ENCODE assay signal across 8 mouse cellular contexts in the genomic region with DNA sequence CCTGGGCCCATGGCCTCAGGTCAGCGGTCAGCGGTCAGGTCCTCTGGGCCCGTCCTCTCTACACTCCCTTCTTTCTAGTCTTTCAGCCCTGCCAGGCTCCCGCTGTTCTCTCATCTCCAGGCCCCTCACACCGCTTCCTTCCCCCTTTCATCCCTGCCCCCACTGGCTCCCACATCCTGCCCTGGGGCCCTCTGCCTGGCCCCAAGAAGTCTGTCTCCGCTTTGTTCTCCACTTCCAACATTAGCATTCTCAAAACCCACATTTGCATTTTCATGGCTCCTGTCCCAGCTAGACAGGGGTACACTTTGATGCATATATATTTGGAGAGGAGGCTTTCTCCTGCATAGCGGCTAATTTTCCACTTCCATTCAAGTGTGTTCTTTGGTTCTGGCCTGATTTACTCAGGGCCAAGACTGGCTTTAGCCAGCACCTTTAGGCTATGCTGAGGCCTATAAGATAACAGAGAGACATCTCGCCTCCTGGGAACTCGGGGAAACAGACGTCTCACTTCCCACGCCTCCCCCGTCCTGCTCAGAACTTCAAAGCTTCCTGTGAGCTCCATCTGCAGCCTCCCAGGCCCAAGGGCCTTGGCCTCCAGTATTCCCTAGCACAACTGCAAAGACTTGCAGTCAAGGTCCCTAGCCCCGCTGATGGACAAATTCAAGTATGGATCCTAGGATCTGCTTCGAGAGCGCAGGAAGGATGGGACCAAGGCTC.
DNase-seq lines count a peak whose midpoint lies in the region; ATAC-seq and TF ChIP-seq lines count a peak whose summit lies in the region.

No protein-coding gene starts in this region.

- H3K4me3 ChIP-seq in lung, embryonic 14.5 days (ENCODE audit: low read depth, low read length): no peak overlapping the region
- peak overlapping the region; percentile 34 for H3K4me3 ChIP-seq in hindbrain, embryonic 10.5 days
- no peak overlapping the region for H3K4me3 ChIP-seq in liver, embryonic 13.5 days (replicated peaks)
- no peak overlapping the region for H3K4me3 ChIP-seq in stomach, embryonic 16.5 days (replicated peaks; ENCODE audit: low read length)

- WGBS in lung, embryonic 14.5 days: 26% methylated on average over 15 of the region's 15 CpGs
- 3% methylated on average over 15 of the region's 15 CpGs for WGBS in hindbrain, embryonic 10.5 days
- 29% methylated on average over 15 of the region's 15 CpGs for WGBS in liver, embryonic 13.5 days (ENCODE audit: insufficient replicate concordance)
- 40% methylated on average over 15 of the region's 15 CpGs for whole genome bisulfite sequencing in stomach, embryonic 16.5 days

- no peak; the same call in 1 of the 2 replicates for ATAC-seq in lung, embryonic 14.5 days (ENCODE audit: insufficient read depth)
- ATAC-seq in common myeloid progenitor, adult 5-6 weeks (replicated peaks; ENCODE audit: low read depth, poor library complexity, severe bottlenecking): peak; percentile 70
- ATAC-seq in liver, embryonic 13.5 days (ENCODE audit: low read depth): no peak; the same call in 1 of the 2 replicates
- no peak for ATAC-seq in stomach, embryonic 16.5 days (ENCODE audit: insufficient read depth, low FRiP score)
- no peak for ATAC-seq in erythroid progenitor cell, adult 5-6 weeks (replicated peaks; ENCODE audit: low FRiP score, poor library complexity, severe bottlenecking)

- intact Hi-C loops in gastrocnemius, postnatal 36 days (cut with DNase I): no loop called here

- H3K36me3 ChIP-seq in lung, embryonic 14.5 days (ENCODE audit: insufficient read depth): no peaks in the 10 kb centered on the region
- H3K36me3 ChIP-seq in hindbrain, embryonic 10.5 days: no peaks in the 10 kb centered on the region
- no peaks in the 10 kb centered on the region for H3K36me3 ChIP-seq in liver, embryonic 13.5 days
- no peaks in the 10 kb centered on the region for H3K36me3 ChIP-seq in stomach, embryonic 16.5 days (ENCODE audit: control insufficient read depth, insufficient read depth, low read length)

- TF ChIP-seq CTCF in lung, embryonic 14.5 days (IDR thresholded peaks at IDR 0.05; ENCODE audit: low read depth): no peak

- no peak overlapping the region for H3K9ac ChIP-seq in lung, embryonic 14.5 days
- no peak overlapping the region for H3K9ac ChIP-seq in liver, embryonic 13.5 days
- H3K9ac ChIP-seq in stomach, embryonic 16.5 days (ENCODE audit: low read length): peak overlapping the region; percentile 6; the same call in 1 of the 2 replicates

- H3K4me2 ChIP-seq in lung, embryonic 14.5 days: peak overlapping the region; percentile 23; the same call in 1 of the 2 replicates
- H3K4me2 ChIP-seq in liver, embryonic 13.5 days: peak overlapping the region; percentile 11; the same call in 1 of the 2 replicates
- no peak overlapping the region; the same call in 1 of the 2 replicates for H3K4me2 ChIP-seq in stomach, embryonic 16.5 days (ENCODE audit: low read depth, low read length)

- H3K27me3 ChIP-seq in lung, embryonic 14.5 days (ENCODE audit: insufficient read depth, low read length): no peaks in the 10 kb centered on the region
- peaks cover 25% of the 10 kb centered on the region for H3K27me3 ChIP-seq in hindbrain, embryonic 10.5 days (ENCODE audit: insufficient read depth, poor library complexity, severe bottlenecking)
- peaks cover 20% of the 10 kb centered on the region for H3K27me3 ChIP-seq in liver, embryonic 13.5 days
- H3K27me3 ChIP-seq in stomach, embryonic 16.5 days (ENCODE audit: control insufficient read depth, insufficient read depth, low read length): no peaks in the 10 kb centered on the region

- peak; percentile 43 for DNase-seq in lung, embryonic 14.5 days
- DNase-seq in lung, postnatal 36 days: no peak
- peak; percentile 86 for DNase-seq in hindbrain, embryonic 10.5 days (ENCODE audit: low spot score)
- no peak for DNase-seq in liver, embryonic 13.5 days
- DNase-seq in gastrocnemius, postnatal 36 days: no peak

- H3K9me3 ChIP-seq in lung, embryonic 14.5 days (ENCODE audit: low read depth, low read length): no peaks in the 10 kb centered on the region
- no peaks in the 10 kb centered on the region for H3K9me3 ChIP-seq in hindbrain, embryonic 10.5 days
- H3K9me3 ChIP-seq in liver, embryonic 13.5 days (replicated peaks): no peaks in the 10 kb centered on the region
- H3K9me3 ChIP-seq in stomach, embryonic 16.5 days (replicated peaks; ENCODE audit: control insufficient read depth, low read length): no peaks in the 10 kb centered on the region

- H3K4me1 ChIP-seq in lung, embryonic 14.5 days (ENCODE audit: insufficient read depth): peaks cover 15% of the 10 kb centered on the region
- peaks cover 82% of the 10 kb centered on the region for H3K4me1 ChIP-seq in hindbrain, embryonic 10.5 days (replicated peaks)
- peaks cover 44% of the 10 kb centered on the region for H3K4me1 ChIP-seq in liver, embryonic 13.5 days (replicated peaks)
- H3K4me1 ChIP-seq in stomach, embryonic 16.5 days (ENCODE audit: control insufficient read depth, insufficient read depth, low read length): peaks cover 30% of the 10 kb centered on the region

- peak overlapping the region; percentile 66 for H3K27ac ChIP-seq in lung, embryonic 14.5 days (ENCODE audit: low read depth)
- peak overlapping the region; percentile 89 for H3K27ac ChIP-seq in hindbrain, embryonic 10.5 days
- peak overlapping the region; percentile 10; the same call in 1 of the 2 replicates for H3K27ac ChIP-seq in liver, embryonic 13.5 days
- peak overlapping the region; percentile 69 for H3K27ac ChIP-seq in stomach, embryonic 16.5 days (ENCODE audit: low read length)

Comparison
In these comparisons a context has a peak if more than half of its experiments do, and no peak if none do; other contexts are left out.
1. DNase-seq: peak in lung, embryonic 14.5 days (single experiment) and hindbrain, embryonic 10.5 days (single experiment); none in lung, postnatal 36 days (single experiment), liver, embryonic 13.5 days (single experiment) and gastrocnemius, postnatal 36 days (0 of 2).
2. H3K27ac ChIP-seq: peak in every context shown above with its lines; median percentile 89 in hindbrain, embryonic 10.5 days; 69 in stomach, embryonic 16.5 days; 66 in lung, embryonic 14.5 days; 10 in liver, embryonic 13.5 days.